Mouse (Mus musculus) hindbrain, embryonic 12.5 days (tissue): ENCODE measurements around the gene Inpp5e. TPM values are rescaled to one million over a fixed set of nuclear protein-coding genes. Genes with fewer than 3 reads are reported as not detected.
"Not testable (repeated sequence)": the region's sequence is repeated elsewhere in the genome, so short reads cannot be mapped to it uniquely, and the experiment has no call there.

Source experiments
- ATAC-seq: fragments of 200-750 bp; cut with Nextera tagmentation; 2 replicates; pipeline ENCODE4 v1.8.0; 2017; ENCODE audit warnings: moderate TSS enrichment; ENCODE audit not compliant: low FRiP score
- H3K27ac ChIP-seq: fragments of 300-500 bp; sonication (generic); 2 replicates; pipeline ENCODE4 v1.5.1; 2016; ENCODE audit warnings: mild to moderate bottlenecking
- H3K27me3 ChIP-seq: fragments of 300-500 bp; sonication (generic); 2 replicates; pipeline ENCODE4 v1.6.1; 2016; ENCODE audit warnings: mild to moderate bottlenecking
- H3K36me3 ChIP-seq: fragments of 300-500 bp; sonication (generic); 2 replicates; pipeline ENCODE4 v1.6.1; 2016; ENCODE audit warnings: mild to moderate bottlenecking
- H3K4me1 ChIP-seq: fragments of 300-500 bp; sonication (generic); 2 replicates; pipeline ENCODE4 v1.6.1; 2016
- H3K4me2 ChIP-seq: fragments of 300-500 bp; sonication (generic); replicated peaks from 2 replicates; pipeline ENCODE4 v1.6.1; 2016; ENCODE audit warnings: mild to moderate bottlenecking
- H3K4me3 ChIP-seq: fragments of 300-500 bp; sonication (generic); 2 replicates; pipeline ENCODE4 v1.5.1; 2016; ENCODE audit warnings: mild to moderate bottlenecking
- H3K9ac ChIP-seq: fragments of 300-500 bp; sonication (generic); 2 replicates; pipeline ENCODE4 v1.6.1; 2016; ENCODE audit warnings: mild to moderate bottlenecking, moderate library complexity
- H3K9me3 ChIP-seq: fragments of 300-500 bp; sonication (generic); replicated peaks from 2 replicates; pipeline ENCODE4 v1.6.1; 2016; ENCODE audit warnings: mild to moderate bottlenecking
- WGBS: fragments of 180-500 bp; shearing (Covaris S2); methylation state at CpG from one replicate; pipeline ENCODE4 v1.1.7; 2016; 5-methylcytosine and 5-hydroxymethylcytosine counted together
- polyA plus RNA-seq: library from polyadenylated mRNA; unstranded; fragments of >200 nt; fragmentation: Nextera tagmentation; extraction: Ambion mirVana; gene quantifications from 2 replicates; pipeline ENCODE4 v1.2.1, GENCODE M21; 2016

Inpp5e gene
- polyA plus RNA-seq, 1 experiment from 2014 or later, result 31.4 TPM

DNA sequence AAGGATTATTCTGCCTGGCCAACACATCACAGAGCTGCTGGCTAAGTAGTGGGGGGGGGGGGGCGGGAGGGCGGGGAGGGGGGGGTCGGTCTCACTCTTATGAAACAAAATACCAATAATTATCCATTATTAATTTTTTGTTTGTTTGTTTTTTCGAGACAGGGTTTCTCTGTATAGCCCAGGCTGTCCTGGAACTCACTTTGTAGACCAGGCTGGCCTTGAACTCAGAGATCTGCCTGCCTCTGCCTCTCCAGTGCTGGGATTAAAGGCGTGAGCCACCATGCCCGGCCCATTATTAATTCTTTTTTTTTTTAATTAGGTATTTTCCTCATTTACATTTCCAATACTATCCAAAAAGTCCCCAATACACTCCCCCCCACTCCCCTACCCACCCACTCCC, 28.1 kb downstream of the Inpp5e start:
- H3K27me3 ChIP-seq, ATAC-seq, H3K9me3 ChIP-seq: not testable (repeated sequence)
- Histone ChIP-seq H3K27ac (peak overlapping the region; percentile 66; the same call in 1 of the 2 replicates), H3K4me3 (peak overlapping the region; percentile 84), H3K36me3 (peaks cover 62% of the 10 kb centered on the region), H3K4me2 (peak overlapping the region; percentile 98), H3K9ac (peak overlapping the region; percentile 83), H3K4me1 (peaks cover 14% of the 10 kb centered on the region)
- WGBS, result 32% methylated on average over 6 of the region's 6 CpGs

GRCm38 (mm10) chr2:26380131-26380771, 28.8 kb downstream of the Inpp5e start, which contains the start of gene Snapc4:
Gene Snapc4, minus strand, starts transcription at chr2:26380653.
- Histone ChIP-seq H3K9ac (peak within 1 kb of the TSS; percentile 83), H3K4me3 (peak within 1 kb of the TSS; percentile 84), H3K9me3 (no peaks in the 10 kb centered on the region), H3K27ac (peak within 1 kb of the TSS; percentile 66; the same call in 1 of the 2 replicates), H3K4me1 (peaks cover 14% of the 10 kb centered on the region), H3K27me3 (no peaks in the 10 kb centered on the region), H3K4me2 (peak within 1 kb of the TSS; percentile 98), H3K36me3 (peaks cover 62% of the 10 kb centered on the region)
- WGBS, result under 1% methylated on average over 38 of the region's 38 CpGs
- ATAC-seq, result peak; percentile 94

DNA sequence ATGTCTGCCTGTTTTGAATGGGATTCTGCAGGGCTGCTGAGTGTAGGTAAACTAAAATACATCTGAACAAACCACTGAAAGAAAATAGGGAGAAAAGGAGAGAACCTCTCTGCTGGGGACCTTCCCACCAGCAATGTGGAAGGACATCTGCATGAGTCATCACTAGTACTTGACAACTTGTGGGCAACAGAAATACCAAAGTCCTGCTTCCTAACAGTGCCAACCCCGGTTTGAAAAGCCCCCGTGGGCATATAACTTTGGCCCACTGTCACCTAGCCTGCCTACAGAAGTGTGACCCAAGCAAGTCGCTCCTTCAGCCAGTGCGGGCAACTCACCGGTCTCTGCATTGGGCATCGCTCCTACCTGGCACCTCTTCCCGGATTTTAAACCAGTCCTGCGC, 36.6 kb downstream of the Inpp5e start:
- H3K36me3 ChIP-seq, result peaks cover 96% of the 10 kb centered on the region
- H3K9me3 ChIP-seq, result no peaks in the 10 kb centered on the region
- H3K27me3 ChIP-seq, result no peaks in the 10 kb centered on the region
- H3K9ac ChIP-seq, result no peak overlapping the region
- no peak overlapping the region for H3K27ac ChIP-seq
- 94% methylated on average over 8 of the region's 8 CpGs for WGBS
- no peak overlapping the region for H3K4me2 ChIP-seq
- H3K4me3 ChIP-seq, result no peak overlapping the region
- H3K4me1 ChIP-seq, result no peaks in the 10 kb centered on the region
- no peak for ATAC-seq

GRCm38 (mm10) chr2:26368572-26368971, 40.4 kb downstream of the Inpp5e start:
- no peaks in the 10 kb centered on the region for H3K4me1 ChIP-seq
- no peak overlapping the region for H3K27ac ChIP-seq
- H3K4me2 ChIP-seq, result no peak overlapping the region
- ATAC-seq, result no peak
- H3K36me3 ChIP-seq, result peaks cover 94% of the 10 kb centered on the region
- 84% methylated on average over 1 of the region's 1 CpGs for WGBS
- no peaks in the 10 kb centered on the region for H3K27me3 ChIP-seq
- no peaks in the 10 kb centered on the region for H3K9me3 ChIP-seq
- H3K4me3 ChIP-seq, result no peak overlapping the region
- no peak overlapping the region for H3K9ac ChIP-seq

DNA sequence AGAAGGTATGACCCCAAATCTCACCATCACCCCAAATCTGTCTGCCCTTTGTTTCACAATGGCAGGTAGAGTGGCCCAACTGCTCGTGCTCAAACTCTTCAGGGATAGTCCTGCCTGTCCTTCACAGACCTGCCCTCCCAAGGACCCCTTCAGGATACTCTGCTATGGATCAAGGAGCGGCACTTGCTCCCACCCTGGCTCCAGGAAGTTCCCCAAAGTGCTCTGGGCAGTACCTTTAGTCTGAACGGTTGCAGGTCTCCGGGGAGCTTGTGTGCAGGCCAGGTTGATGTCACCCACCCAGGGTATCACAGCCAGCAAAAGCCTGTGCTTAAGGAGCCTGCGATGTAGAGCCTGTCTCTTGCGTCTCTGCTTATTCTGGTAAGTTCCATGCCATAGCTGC, 41.1 kb downstream of the Inpp5e start:
- Histone ChIP-seq H3K36me3 (peaks cover 94% of the 10 kb centered on the region), H3K4me2 (no peak overlapping the region), H3K27me3 (no peaks in the 10 kb centered on the region), H3K4me1 (no peaks in the 10 kb centered on the region), H3K4me3 (no peak overlapping the region), H3K9me3 (no peaks in the 10 kb centered on the region), H3K27ac (no peak overlapping the region), H3K9ac (no peak overlapping the region)
- WGBS, result 89% methylated on average over 6 of the region's 6 CpGs
- ATAC-seq, result no peak

DNA sequence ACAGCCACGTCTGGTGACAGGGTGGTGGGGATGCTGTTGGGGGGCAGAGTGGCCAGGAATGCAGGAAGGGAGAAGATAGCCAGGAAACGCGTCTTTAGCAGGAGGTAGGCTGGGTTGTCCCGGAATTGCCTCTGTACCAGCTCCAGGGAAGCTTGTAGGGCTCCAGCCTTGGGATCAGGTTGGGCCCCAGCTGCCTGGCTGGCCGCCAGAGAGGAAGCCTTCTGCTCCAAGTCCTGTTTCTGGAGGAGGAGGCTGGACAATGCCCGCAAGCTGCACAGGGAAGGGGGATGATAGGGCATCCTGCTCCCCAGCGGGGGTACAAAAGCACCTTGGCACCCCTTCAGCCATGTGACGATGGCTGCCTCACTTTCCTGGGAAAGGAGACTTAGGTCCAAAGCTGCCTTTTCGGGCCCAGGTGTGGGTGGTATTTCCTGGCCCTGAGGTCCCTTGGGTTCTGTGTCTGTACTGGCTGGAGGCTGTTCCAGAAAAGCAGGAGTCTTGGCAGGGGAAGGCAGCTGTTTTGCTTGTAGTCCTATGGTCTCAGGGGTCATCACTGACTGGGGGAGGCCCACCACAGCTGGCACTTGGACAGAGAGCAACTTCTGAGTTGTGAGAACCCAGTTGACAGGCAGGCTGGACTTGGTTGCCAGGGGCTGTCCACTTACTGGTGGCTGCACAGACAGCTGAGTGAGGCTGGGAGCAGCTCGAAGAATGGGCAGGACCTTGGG, 44.1 kb downstream of the Inpp5e start:
- H3K27me3 ChIP-seq, result no peaks in the 10 kb centered on the region
- WGBS, result 86% methylated on average over 10 of the region's 10 CpGs
- peaks cover 75% of the 10 kb centered on the region for H3K36me3 ChIP-seq

DNA sequence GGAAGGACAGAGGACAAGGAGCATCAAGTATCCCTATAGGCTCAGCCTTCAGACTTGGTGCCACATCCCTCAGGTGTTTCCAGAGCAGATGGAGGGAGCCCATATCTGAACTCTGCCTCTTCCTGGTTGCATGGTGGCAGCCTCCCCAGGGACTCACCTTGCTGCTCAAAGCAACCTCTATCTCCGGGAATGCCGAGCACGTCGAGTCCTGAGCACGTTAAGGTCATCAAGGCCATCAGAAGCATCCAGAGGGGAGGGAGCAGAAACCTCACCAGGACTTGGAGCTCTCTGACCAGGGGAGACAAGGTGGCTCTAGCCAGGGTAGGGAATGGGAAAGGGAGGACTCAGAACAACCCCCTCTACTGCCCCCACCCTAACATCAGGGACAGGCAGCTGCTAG, 45.5 kb downstream of the Inpp5e start:
- WGBS, result 87% methylated on average over 5 of the region's 5 CpGs
- H3K27ac ChIP-seq, result no peak overlapping the region
- no peaks in the 10 kb centered on the region for H3K4me1 ChIP-seq
- H3K36me3 ChIP-seq, result peaks cover 61% of the 10 kb centered on the region
- H3K4me3 ChIP-seq, result no peak overlapping the region
- no peak for ATAC-seq
- no peaks in the 10 kb centered on the region for H3K27me3 ChIP-seq
- H3K9ac ChIP-seq, result no peak overlapping the region
- H3K4me2 ChIP-seq, result no peak overlapping the region
- H3K9me3 ChIP-seq, result no peaks in the 10 kb centered on the region

More for the DNA sequence above, 44.1 kb downstream of the Inpp5e start:
- Histone ChIP-seq H3K4me2 (no peak overlapping the region), H3K4me1 (no peaks in the 10 kb centered on the region), H3K27ac (no peak overlapping the region), H3K4me3 (no peak overlapping the region), H3K9me3 (no peaks in the 10 kb centered on the region), H3K9ac (no peak overlapping the region)
- no peak for ATAC-seq

DNA sequence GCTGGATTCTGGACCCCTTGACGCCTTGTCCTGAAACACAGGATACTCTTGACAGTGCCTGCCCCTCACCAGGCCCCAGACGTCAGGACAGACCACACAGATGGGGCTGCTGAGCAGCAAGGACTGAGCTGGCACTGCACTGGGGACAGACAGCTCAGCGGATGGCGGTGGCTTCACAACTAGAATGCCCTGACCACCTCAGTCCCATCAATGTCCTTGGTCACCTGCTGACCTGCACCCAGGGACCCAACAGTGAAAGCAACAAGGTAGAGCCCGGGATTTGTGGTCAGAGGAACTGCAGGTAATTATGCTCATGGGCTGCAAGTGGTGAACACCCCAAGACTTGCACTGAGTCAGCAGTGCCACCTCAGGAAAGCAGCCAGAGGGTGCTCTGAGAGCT, 46.0 kb downstream of the Inpp5e start:
- Histone ChIP-seq H3K4me3 (no peak overlapping the region), H3K4me1 (no peaks in the 10 kb centered on the region), H3K27me3 (no peaks in the 10 kb centered on the region), H3K36me3 (peaks cover 56% of the 10 kb centered on the region), H3K9ac (no peak overlapping the region), H3K9me3 (no peaks in the 10 kb centered on the region), H3K27ac (no peak overlapping the region), H3K4me2 (no peak overlapping the region)
- WGBS, result 86% methylated on average over 5 of the region's 5 CpGs
- ATAC-seq, result no peak

DNA sequence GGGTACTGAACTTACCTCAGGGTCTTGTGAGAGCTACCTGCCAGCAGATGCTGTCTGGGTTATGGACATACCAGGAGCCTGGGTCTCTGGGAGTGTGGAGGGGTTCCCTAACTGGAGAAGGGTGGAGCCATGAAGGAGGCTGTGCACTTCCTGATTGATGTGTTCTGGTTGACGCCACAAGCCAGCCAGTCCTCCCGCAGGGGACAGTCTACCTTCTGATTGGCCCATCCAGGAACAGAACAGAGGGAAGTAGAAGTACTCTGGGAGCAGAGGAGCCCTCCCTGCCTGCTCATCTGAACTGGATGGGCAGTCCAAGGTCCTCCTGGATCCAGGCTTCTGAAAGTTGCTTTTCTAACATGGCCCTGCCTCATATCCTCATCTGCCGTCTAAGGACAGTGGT, 48.2 kb downstream of the Inpp5e start, which contains the start of gene Card9:
Card9 (minus strand) TSS at position 147 of the 400 bp plus-strand sequence.
- peaks cover 34% of the 10 kb centered on the region for H3K36me3 ChIP-seq
- ATAC-seq, result no peak
- H3K9me3 ChIP-seq, result no peaks in the 10 kb centered on the region
- no peak within 1 kb of the TSS; the same call in 1 of the 2 replicates for H3K9ac ChIP-seq
- H3K4me1 ChIP-seq, result peaks cover 5% of the 10 kb centered on the region; the same call in 1 of the 2 replicates
- no peak within 1 kb of the TSS; the same call in 1 of the 2 replicates for H3K27ac ChIP-seq
- no peak within 1 kb of the TSS for H3K4me3 ChIP-seq
- no peak within 1 kb of the TSS for H3K4me2 ChIP-seq
- no peaks in the 10 kb centered on the region for H3K27me3 ChIP-seq
- WGBS, result 47% methylated on average over 3 of the region's 3 CpGs

GRCm38 (mm10) chr2:26359983-26360382, 49.0 kb downstream of the Inpp5e start:
- Histone ChIP-seq H3K27ac (no peak overlapping the region), H3K9me3 (no peaks in the 10 kb centered on the region), H3K4me3 (no peak overlapping the region), H3K4me2 (no peak overlapping the region), H3K4me1 (peaks cover 5% of the 10 kb centered on the region; the same call in 1 of the 2 replicates), H3K9ac (no peak overlapping the region; the same call in 1 of the 2 replicates), H3K36me3 (peaks cover 26% of the 10 kb centered on the region), H3K27me3 (no peaks in the 10 kb centered on the region)
- 88% methylated on average over 6 of the region's 6 CpGs for WGBS
- no peak for ATAC-seq

GRCm38 (mm10) chr2:26358667-26359320, 50.2 kb downstream of the Inpp5e start:
- no peak overlapping the region for H3K4me3 ChIP-seq
- no peaks in the 10 kb centered on the region for H3K27me3 ChIP-seq
- H3K36me3 ChIP-seq, result peaks cover 16% of the 10 kb centered on the region
- no peak overlapping the region for H3K4me2 ChIP-seq
- no peak for ATAC-seq
- H3K9me3 ChIP-seq, result no peaks in the 10 kb centered on the region
- H3K27ac ChIP-seq, result no peak overlapping the region
- H3K4me1 ChIP-seq, result peaks cover 5% of the 10 kb centered on the region
- 91% methylated on average over 13 of the region's 13 CpGs for WGBS
- no peak overlapping the region for H3K9ac ChIP-seq

DNA sequence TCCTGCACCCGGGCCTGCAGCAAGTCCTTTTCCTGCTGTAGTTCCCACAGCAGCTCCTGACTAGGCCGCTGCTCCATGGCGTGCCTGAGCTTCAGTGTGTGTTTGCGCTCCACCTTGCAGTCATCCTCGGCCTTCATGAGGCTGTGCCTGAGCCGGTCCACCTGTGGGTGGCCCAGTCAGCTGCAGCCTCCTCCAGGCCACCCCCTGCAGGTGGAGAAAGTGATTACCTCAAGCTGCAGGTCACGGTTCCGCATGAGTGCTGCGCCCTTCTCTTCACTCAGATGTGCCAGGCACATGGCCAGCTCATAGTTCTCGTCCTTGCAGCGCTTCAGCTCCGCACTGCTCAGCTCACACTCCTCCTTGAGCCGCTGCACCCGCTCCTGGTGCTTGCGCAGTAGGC, 51.5 kb downstream of the Inpp5e start:
- Histone ChIP-seq H3K4me1 (peaks cover 16% of the 10 kb centered on the region), H3K4me3 (no peak overlapping the region), H3K27me3 (no peaks in the 10 kb centered on the region), H3K4me2 (no peak overlapping the region), H3K9me3 (no peaks in the 10 kb centered on the region), H3K27ac (no peak overlapping the region), H3K9ac (peak overlapping the region; percentile 13; the same call in 1 of the 2 replicates), H3K36me3 (peaks cover 7% of the 10 kb centered on the region; the same call in 1 of the 2 replicates)
- no peak for ATAC-seq
- whole genome bisulfite sequencing, result 58% methylated on average over 15 of the region's 15 CpGs
